Mouse (Mus musculus) mesoderm, embryonic 11.5 days (tissue): ENCODE data around the gene Nxph4.

Source experiments
- DNase-seq: peaks from one replicate; pipeline ENCODE4 v3.0.0-alpha.2; 2012; ENCODE audit warnings: low read depth, low spot score

Nxph4 gene

GRCm38 (mm10) chr10:127490160-127491127, 43.9 kb downstream of the Nxph4 start:
- no peak for DNase-seq

GRCm38 (mm10) chr10:127488856-127489255, 45.5 kb downstream of the Nxph4 start:
- DNase-seq = no peak

GRCm38 (mm10) chr10:127485235-127485634, 49.1 kb downstream of the Nxph4 start:
- DNase-seq = no peak

GRCm38 (mm10) chr10:127480833-127481813, 53.2 kb downstream of the Nxph4 start:
- no peak for DNase-seq

- DNase-seq = no peak
Measured at GRCm38 (mm10) chr10:127479131-127479530, 55.2 kb downstream of the Nxph4 start.

GRCm38 (mm10) chr10:127477301-127477700, 57.1 kb downstream of the Nxph4 start:
- DNase-seq = no peak

- no peak for DNase-seq
Measured at GRCm38 (mm10) chr10:127476541-127476940, 57.8 kb downstream of the Nxph4 start.
